12 mouse cellular contexts compared by ENCODE assay signal in genomic region chr5:131305223-131305622, GRCm38 (mm10). TPM values are rescaled to one million over a fixed set of nuclear protein-coding genes. Genes with fewer than 3 reads are reported as not detected.
DNase-seq lines count a peak whose midpoint lies in the region; ATAC-seq and TF ChIP-seq lines count a peak whose summit lies in the region.
"Had no signal": no experiment of that assay in that cellular context is flagged by ENCODE, and none has a peak within 500 bp of the region (broad histone marks: within the 10 kb centered on the region; RNA-seq: fewer than 3 reads in every experiment).

No protein-coding gene starts in this region.

- no peak overlapping the region for H3K4me3 ChIP-seq in heart, embryonic 15.5 days
- no peak overlapping the region for H3K4me3 ChIP-seq in heart, adult 2 months
- 0 out of 2 replicates have a peak overlapping the region, but pooled peaks have one; percentile 60 for H3K4me3 ChIP-seq in embryonic facial prominence, embryonic 15.5 days (replicated peaks)
- H3K4me3 ChIP-seq in limb, embryonic 13.5 days, result no peak overlapping the region
- no peak overlapping the region for H3K4me3 ChIP-seq in kidney, adult 2 months (ENCODE audit: insufficient read depth, low read depth, low read length)

- WGBS in heart, embryonic 15.5 days, result 64% methylated on average over 5 of the region's 5 CpGs
- 75% methylated on average over 5 of the region's 5 CpGs for WGBS in heart, adult 2 months
- WGBS in embryonic facial prominence, embryonic 15.5 days, result 45% methylated on average over 5 of the region's 5 CpGs
- WGBS in limb, embryonic 13.5 days, result 44% methylated on average over 5 of the region's 5 CpGs
- 57% methylated on average over 5 of the region's 5 CpGs for WGBS in kidney, adult 2 months

- peaks cover 23% of the 10 kb centered on the region for H3K27me3 ChIP-seq in heart, embryonic 15.5 days
- no peaks in the 10 kb centered on the region for H3K27me3 ChIP-seq in heart, adult 2 months (ENCODE audit: control insufficient read depth, insufficient read depth, low read length)
- H3K27me3 ChIP-seq in embryonic facial prominence, embryonic 15.5 days, result peaks cover 35% of the 10 kb centered on the region
- H3K27me3 ChIP-seq in limb, embryonic 13.5 days, result peaks cover 45% of the 10 kb centered on the region
- H3K27me3 ChIP-seq in kidney, adult 2 months (replicated peaks; ENCODE audit: control insufficient read depth, insufficient read depth, low read length), result no peaks in the 10 kb centered on the region

- H3K9me3 ChIP-seq in heart, embryonic 15.5 days (replicated peaks), result no peaks in the 10 kb centered on the region
- no peaks in the 10 kb centered on the region for H3K9me3 ChIP-seq in embryonic facial prominence, embryonic 15.5 days (replicated peaks)
- H3K9me3 ChIP-seq in limb, embryonic 13.5 days, result no peaks in the 10 kb centered on the region

- H3K9ac ChIP-seq in heart, embryonic 15.5 days, result no peak overlapping the region
- H3K9ac ChIP-seq in heart, adult 2 months (ENCODE audit: low read depth, low read length), result no peak overlapping the region
- H3K9ac ChIP-seq in embryonic facial prominence, embryonic 15.5 days, result no peak overlapping the region
- no peak overlapping the region for H3K9ac ChIP-seq in limb, embryonic 13.5 days

- no peaks in the 10 kb centered on the region for H3K36me3 ChIP-seq in heart, embryonic 15.5 days
- no peaks in the 10 kb centered on the region for H3K36me3 ChIP-seq in heart, adult 2 months (ENCODE audit: control insufficient read depth, insufficient read depth, low read length)
- H3K36me3 ChIP-seq in embryonic facial prominence, embryonic 15.5 days, result no peaks in the 10 kb centered on the region
- H3K36me3 ChIP-seq in limb, embryonic 13.5 days, result no peaks in the 10 kb centered on the region
- no peaks in the 10 kb centered on the region for H3K36me3 ChIP-seq in kidney, adult 2 months (ENCODE audit: control insufficient read depth, insufficient read depth, low read length)

- intact Hi-C loops in heart, adult 2 months (cut with DNase I), result loop anchor here (5.0 kb wide), 3 partner anchors 73 to 123 kb away; no protein-coding TSS in a partner anchor

- no peaks in the 10 kb centered on the region for H3K79me2 ChIP-seq in heart, adult 2 months (replicated peaks; ENCODE audit: control insufficient read depth, insufficient read depth, low read length)

- H3K27ac ChIP-seq in heart, embryonic 15.5 days, result no peak overlapping the region
- no peak overlapping the region for H3K27ac ChIP-seq in heart, adult 2 months
- no peak overlapping the region for H3K27ac ChIP-seq in embryonic facial prominence, embryonic 15.5 days (replicated peaks)
- H3K27ac ChIP-seq in limb, embryonic 13.5 days, result no peak overlapping the region
- H3K27ac ChIP-seq in kidney, adult 2 months (ENCODE audit: insufficient read depth, low read depth, low read length), result no peak overlapping the region

- TF ChIP-seq EP300 in heart, adult 2 months (IDR thresholded peaks at IDR 0.05; ENCODE audit: insufficient read depth, low read depth, low read length), result no peak

- H3K4me1 ChIP-seq in heart, embryonic 15.5 days (replicated peaks), result peaks cover 8% of the 10 kb centered on the region
- H3K4me1 ChIP-seq in heart, adult 2 months (ENCODE audit: control insufficient read depth, insufficient read depth, low read length), result no peaks in the 10 kb centered on the region
- H3K4me1 ChIP-seq in embryonic facial prominence, embryonic 15.5 days, result peaks cover 14% of the 10 kb centered on the region
- H3K4me1 ChIP-seq in limb, embryonic 13.5 days, result peaks cover 21% of the 10 kb centered on the region; the same call in 1 of the 2 replicates
- no peaks in the 10 kb centered on the region for H3K4me1 ChIP-seq in kidney, adult 2 months (ENCODE audit: control insufficient read depth, insufficient read depth, low read length)

- DNase-seq in heart, adult 2 months, result no peak
- DNase-seq in ZHBTc4 (ENCODE audit: low read depth, low spot score), result peak; percentile 16
- DNase-seq in gastrocnemius, postnatal 4 days (ENCODE audit: low spot score in 2 of 2), result no peak
- no peak for DNase-seq in kidney, adult 2 months
- DNase-seq in heart, adult 9 months (ENCODE audit: low spot score in 2 of 2), result no peak
- DNase-seq: adrenal gland, postnatal 36 days; heart, postnatal 36 days; thymus, postnatal 36 days had no signal

- ATAC-seq in heart, embryonic 15.5 days (replicated peaks; ENCODE audit: insufficient number of reproducible peaks, insufficient read depth, low FRiP score, low read depth), result no peak
- ATAC-seq in embryonic facial prominence, embryonic 15.5 days (ENCODE audit: insufficient number of reproducible peaks, low FRiP score, low TSS enrichment, low read depth), result no peak
- ATAC-seq in limb, embryonic 13.5 days (ENCODE audit: low FRiP score, low read depth), result no peak
- ATAC-seq: CD4-positive, CD25-positive, alpha-beta regulatory T cell, adult 4 months had no signal

- no peak for TF ChIP-seq POLR2A in heart, adult 2 months (IDR thresholded peaks at IDR 0.05; ENCODE audit: insufficient read depth, low read depth, low read length)
- TF ChIP-seq POLR2A in kidney, adult 2 months (IDR thresholded peaks at IDR 0.05; ENCODE audit: low read depth, low read length), result no peak

- H3K4me2 ChIP-seq in heart, embryonic 15.5 days, result 0 out of 2 replicates have a peak overlapping the region, but pooled peaks have one; percentile 87
- peak overlapping the region; percentile 80 for H3K4me2 ChIP-seq in embryonic facial prominence, embryonic 15.5 days (replicated peaks)
- H3K4me2 ChIP-seq in limb, embryonic 13.5 days (replicated peaks), result peak overlapping the region; percentile 98

- no peak for TF ChIP-seq CTCF in heart, adult 2 months (IDR thresholded peaks at IDR 0.05)
- no peak for TF ChIP-seq CTCF in kidney, adult 2 months (conservative IDR thresholded peaks at IDR 0.05; ENCODE audit: insufficient read depth, insufficient read length, low read depth, low read length)

RNA-seq across cellular contexts. Expression of gene Galnt17, which starts 3.1 kb away (rescaled TPM):
- 1.1 and 1.5 TPM in 2 replicates for polyA plus RNA-seq in heart, embryonic 15.5 days (2015; fragmentation: Nextera tagmentation; extraction: Ambion mirVana)
- 1 to 10 TPM; 3.8 to 4.6 TPM for total RNA-seq in heart, adult 2 months (2021)
- polyA plus RNA-seq in heart, adult 2 months (2012; rRNA removed), result 2.0 and 3.4 TPM in 2 replicates
- polyA plus RNA-seq in embryonic facial prominence, embryonic 15.5 days (2015; fragmentation: Nextera tagmentation; extraction: Ambion mirVana), result 4.7 and 5.4 TPM in 2 replicates
- 3.2 TPM in 2 replicates for polyA plus RNA-seq in limb, embryonic 13.5 days (2015; fragmentation: Nextera tagmentation; extraction: Ambion mirVana)
- total RNA-seq in gastrocnemius, postnatal 4 days (2021), result 10 to 100 TPM; 28.2 to 31.5 TPM
- 0.50 and 0.64 TPM in 2 replicates for polyA plus RNA-seq in kidney, adult 2 months (2012; rRNA removed)
- polyA plus RNA-seq: CD4-positive, CD25-positive, alpha-beta regulatory T cell, adult 4 months had no signal
